Mouse (Mus musculus): ENCODE measurements at regions not wholly inside any gene's neighbourhood (a gene's known extent, or its start where the extent isn't known, plus 50 kb on each side); places are given as distances from the start of the nearest gene placed in this dataset.

DNA sequence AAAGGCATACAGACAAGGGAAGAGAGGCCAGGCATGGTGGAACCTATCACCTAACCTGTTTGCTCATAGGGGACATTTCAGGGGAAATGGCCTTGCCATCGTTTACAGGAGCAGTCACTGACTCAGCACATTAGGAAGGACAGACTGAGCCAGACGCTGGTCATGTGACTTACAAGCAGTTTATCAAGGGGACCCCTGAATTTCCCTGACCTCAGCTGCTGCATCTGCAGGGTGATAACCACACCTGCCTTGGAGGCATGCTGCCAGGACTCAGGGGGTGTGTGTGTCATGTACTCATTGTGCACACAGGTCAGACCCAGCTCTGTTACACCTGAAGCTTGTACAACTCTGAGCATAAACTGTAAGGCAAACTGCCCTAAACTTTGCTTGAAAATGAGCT is 109.6 kb upstream of the 1700066M21Rik start:
- intact Hi-C loops (cut with DNase I) = no loop called here

DNA sequence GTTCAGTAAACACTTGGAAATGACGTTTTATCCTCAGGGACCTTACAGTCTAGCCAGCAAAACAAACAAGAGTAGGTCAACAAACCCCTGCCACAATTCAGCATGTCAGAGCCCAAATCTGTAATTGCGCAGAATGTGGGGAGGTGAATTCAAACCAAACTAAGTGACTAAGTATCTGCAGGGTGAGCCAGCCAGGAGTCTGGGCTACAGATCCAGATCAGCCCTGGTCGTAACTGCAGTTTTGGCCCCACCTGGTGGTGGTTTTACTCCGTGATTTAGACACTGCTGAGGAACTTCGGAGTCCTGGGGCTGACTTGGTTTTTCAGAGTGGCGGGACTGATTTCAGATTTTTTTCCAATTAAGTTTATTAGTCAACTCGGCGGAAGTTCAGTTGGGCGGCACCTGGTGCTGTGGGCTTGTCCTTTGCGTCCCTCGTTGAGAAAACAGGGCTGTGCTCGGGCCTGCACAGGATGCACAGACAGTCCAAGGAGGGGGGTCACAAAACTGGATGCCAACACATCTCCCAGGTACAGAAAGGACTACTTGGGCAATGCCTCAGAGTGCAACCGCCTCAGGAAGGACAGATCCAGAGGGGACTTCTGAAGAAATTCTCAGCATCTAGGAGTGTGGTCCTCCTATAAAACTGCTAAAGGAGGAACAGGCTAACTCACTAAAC is 107.6 kb upstream of the 1700066M21Rik start:
- intact Hi-C loops (cut with DNase I) = no loop called here

DNA sequence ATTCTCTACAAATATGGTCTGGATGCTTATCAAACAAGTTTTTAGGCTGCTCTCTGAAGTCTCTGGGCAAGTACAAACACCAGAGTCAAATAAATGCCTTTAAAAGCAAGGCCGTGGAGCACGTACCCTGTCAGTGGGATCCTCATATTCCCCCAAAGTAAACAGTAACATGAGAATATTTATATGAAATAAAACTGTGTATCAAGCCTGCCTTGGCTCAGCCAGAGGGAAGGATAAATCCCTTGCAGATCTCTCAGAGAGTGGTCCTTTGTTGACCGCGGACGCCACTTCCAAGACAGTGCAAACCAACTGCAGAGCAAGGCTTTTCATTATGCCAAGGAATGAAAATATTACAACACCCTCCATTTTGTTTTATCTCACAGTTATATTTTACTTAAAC is 104.8 kb upstream of the 1700066M21Rik start:
- intact Hi-C loops (cut with DNase I) = no loop called here

DNA sequence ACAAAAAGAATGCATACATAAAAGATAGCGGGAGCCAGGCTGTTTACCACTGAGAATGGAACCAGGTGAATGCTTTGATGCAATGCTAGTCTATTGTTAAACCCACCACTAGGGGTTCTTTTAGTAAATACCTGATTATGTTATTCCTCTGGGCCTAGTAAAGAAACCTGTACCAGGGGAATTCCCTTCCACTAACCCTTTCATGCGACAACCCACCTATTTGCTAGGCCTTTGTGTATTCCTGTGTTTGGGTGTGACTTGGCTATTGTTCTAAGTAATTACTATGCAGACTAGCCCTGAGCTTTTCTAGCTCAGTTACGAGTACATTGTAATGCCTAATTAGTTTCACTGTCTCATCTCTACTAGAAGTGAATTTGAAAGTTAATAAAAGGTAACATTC is 95.9 kb upstream of the 1700066M21Rik start:
- intact Hi-C loops (cut with DNase I) = no loop called here

DNA sequence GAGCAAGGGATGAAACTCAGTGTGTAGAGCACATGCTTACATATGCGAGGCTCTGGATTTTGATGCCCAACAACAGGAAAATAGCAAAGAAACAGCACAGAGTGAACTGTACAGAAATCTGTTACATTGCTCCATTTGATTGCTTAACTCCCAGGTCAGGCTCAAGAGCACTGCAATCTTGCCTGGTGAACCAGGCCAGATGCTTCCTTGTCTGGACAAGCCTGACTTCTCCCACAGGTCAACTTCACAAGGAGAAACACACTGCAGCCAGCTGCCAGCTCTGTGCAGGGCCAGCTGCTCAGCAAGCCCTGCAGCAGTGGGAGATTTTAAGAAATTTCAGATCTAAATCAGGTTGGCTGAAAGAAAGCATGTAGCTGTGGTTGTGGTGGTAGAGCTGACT is 81.2 kb upstream of the 1700066M21Rik start:
- intact Hi-C loops (cut with DNase I) = no loop called here

DNA sequence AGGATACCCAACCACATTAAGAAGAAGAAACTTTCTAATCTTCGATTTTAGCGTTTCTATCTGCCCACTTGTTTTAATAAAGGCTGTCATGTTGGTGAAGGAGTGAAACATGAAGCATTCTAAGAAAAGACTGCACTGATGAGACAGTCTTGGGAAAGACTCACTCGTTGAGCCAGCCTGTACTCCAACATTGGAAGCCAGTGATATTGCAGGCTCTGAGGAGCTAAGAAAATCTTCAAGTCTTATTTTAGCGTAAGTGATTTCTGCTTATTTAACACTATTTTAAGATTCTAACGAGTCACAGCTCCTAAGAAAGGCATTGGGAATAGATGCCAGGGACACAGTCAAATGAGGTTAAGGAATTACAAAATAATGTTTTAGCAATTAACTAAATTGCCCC is 78.9 kb upstream of the 1700066M21Rik start:
- intact Hi-C loops (cut with DNase I) = no loop called here

DNA sequence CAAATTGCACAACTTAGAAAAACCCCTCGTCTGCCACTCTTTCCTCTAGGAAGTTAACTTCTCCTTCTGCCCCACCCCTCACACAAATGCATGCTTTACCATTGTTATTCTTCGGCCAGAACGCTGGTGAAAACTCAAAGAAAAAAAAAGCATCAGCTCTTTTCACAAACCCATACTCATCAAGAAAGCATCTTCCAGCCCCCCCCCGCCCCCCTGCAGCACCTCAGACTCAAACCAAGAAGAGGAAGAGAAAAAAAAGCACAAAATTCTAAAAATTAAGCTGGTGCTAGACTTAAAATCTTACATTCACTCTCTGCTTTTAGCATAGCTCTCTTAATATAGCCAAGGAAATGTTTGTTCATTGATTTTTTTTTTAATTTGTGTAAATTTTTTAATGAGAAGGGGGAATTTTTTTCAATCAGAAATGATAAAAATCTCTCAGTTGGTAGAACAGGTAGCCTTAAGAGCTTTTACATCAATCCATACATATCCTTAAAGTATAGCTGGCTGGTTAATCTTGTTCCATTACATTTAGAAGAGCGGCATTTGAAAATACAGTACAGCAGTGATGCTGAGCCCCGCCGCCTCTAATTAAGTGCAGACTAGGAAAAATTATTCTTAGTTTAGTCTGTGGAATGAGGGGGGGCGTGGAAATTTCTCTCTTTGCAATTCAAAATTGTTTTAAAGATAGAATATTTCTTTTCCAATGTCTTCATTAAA is 76.0 kb upstream of the 1700066M21Rik start:
- intact Hi-C loops (cut with DNase I) = no loop called here

DNA sequence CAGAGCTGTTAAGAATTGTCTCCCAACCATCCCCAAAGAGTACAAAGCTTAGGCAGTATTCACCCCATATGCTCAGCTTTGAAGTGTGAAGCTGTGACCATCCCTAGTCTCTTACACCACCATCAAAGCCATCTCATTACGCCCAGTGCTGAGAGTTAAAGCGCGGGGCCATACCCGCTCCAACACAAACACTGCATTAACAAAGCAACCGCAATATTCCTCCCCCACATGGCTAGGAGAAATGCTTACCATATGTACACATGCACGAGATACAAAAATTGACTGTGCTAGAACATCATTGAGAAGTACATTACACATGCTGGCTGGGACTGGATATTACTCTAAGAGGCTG is 75.5 kb upstream of the 1700066M21Rik start:
- intact Hi-C loops (cut with DNase I) = no loop called here

DNA sequence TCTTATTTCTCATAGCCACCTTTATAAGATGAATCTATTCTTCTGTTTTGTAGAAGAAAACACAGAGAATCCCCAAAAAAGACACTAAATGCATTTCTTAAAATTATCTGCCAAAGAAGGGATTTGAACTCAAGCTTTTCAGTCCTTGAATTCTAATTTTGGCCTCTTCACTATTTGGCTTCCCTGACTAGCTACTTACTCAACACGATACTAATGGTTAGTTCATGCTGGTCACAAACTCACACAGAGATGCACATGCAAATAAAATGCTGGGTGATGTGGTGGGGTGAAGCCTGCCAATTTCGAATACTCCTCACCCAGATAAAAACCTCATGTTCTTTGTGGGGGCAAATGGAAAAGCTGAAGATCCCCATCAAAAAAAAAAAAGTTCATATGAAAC is 72.7 kb upstream of the 1700066M21Rik start:
- intact Hi-C loops (cut with DNase I) = no loop called here

DNA sequence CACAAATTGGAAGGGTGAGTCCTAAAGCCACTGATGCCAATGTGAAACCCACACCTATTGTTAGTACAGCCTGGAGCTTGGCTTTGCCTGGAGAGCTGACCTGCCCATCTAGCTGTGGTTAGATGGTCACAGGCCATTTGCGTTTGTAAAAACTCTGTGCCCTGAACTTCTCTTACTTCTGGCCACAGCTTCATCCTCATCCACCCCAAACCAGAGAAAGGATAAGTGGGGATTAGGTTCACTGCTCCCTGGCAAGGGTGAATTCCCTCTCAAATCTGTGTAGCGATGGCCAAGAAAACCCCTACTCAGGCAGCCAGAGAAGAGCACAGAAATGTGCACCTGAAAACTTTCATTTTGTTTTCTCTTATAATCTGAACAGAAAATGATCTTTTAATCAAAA is 54.9 kb upstream of the 1700066M21Rik start:
- intact Hi-C loops (cut with DNase I) = no loop called here

DNA sequence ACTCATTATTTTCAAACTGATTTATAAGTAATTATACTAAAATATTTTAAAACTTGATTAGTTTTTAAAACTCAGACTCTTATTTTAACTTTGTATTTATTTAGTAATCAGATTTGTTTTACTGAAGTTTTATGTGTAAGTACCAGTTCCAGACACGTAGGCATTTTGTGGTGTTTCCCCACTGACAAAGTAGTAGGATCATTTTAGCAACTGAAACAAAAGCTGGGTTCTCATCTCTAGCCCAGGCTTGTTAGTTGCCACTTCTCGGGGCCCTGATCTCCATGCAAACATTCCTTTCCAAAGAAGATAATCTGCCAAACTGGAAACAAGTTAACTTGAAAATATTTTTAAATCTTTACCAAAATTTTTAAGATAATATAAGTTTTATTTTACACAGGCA is 54.3 kb upstream of the 1700066M21Rik start:
- intact Hi-C loops (cut with DNase I) = no loop called here

DNA sequence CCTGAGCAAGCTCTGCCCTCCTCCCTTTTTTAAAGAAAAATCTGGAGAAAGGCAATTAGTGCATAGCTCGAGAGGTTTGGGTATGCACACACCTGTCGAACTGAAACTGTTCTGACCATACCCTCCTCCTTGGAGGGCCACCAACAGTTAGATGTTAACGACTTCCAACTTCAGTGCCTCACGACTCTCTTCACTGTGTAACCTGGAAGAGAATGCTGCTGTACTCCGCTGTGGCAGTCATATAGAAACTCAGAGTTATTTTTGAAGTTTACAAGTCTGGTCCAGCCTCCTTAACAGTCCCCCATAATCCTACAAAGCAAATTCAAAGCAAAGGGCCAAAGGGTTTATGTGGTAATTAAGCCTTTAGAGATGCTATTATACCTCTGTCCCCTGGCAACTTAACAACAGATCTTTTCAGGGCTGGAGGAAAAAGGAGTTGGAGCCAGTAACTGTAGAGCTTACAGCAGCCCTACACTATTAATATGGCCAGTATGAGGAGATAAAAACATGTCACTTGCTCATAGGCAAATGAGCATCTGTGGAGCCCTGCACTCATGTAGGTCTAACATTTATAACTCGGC is 51.7 kb upstream of the 1700066M21Rik start:
- intact Hi-C loops (cut with DNase I) = no loop called here

Measured in adrenal gland (tissue).